Mouse (Mus musculus) embryonic fibroblast, embryonic 13.5 days (primary cell): Measurements from ENCODE around the gene Rhoj. TPM values are rescaled to one million over a fixed set of nuclear protein-coding genes. Genes with fewer than 3 reads are reported as not detected.

Experiments used
- H3K27ac ChIP-seq: 2 replicates; pipeline ENCODE4 v1.5.1; 2012; ENCODE audit warnings: low read length, control low read depth, inconsistent platforms; ENCODE audit not compliant: insufficient read depth
- H3K4me1 ChIP-seq: 2 replicates; pipeline ENCODE4 v1.6.1; 2011; ENCODE audit warnings: low read length; ENCODE audit not compliant: control insufficient read depth, insufficient read depth
- H3K4me3 ChIP-seq: 2 replicates; pipeline ENCODE4 v1.5.1; 2011; ENCODE audit warnings: mild to moderate bottlenecking, control low read depth, low read length; ENCODE audit not compliant: insufficient read depth
- CTCF ChIP-seq: IDR thresholded peaks from 2 replicates; pipeline ENCODE4 v1.5.1; 2011; ENCODE audit warnings: mild to moderate bottlenecking, control low read depth, low read length, moderate library complexity, borderline replicate concordance; ENCODE audit not compliant: insufficient read depth
- POLR2A ChIP-seq: IDR thresholded peaks from 2 replicates; pipeline ENCODE4 v1.6.1; 2011; ENCODE audit warnings: low read depth, mild to moderate bottlenecking, control low read depth, low read length, moderate library complexity
- polyA plus RNA-seq: library from polyadenylated mRNA; stranded (reverse); fragments of >200 nt; gene quantifications from 2 replicates; pipeline ENCODE4 v1.2.4, GENCODE M21; 2011; ENCODE audit warnings: low read depth; ENCODE audit not compliant: missing spikeins, insufficient read length

The Rhoj gene
- polyA plus RNA-seq, 1 experiment: 81.9 TPM

GRCm38 (mm10) chr12:75387156-75387555, 79.0 kb downstream of the Rhoj start:
- H3K4me1 ChIP-seq: no peaks in the 10 kb centered on the region
- H3K27ac ChIP-seq: no peak overlapping the region

GRCm38 (mm10) chr12:75387846-75388245, 79.7 kb downstream of the Rhoj start:
- Histone ChIP-seq H3K4me3 (no peak overlapping the region), H3K4me1 (no peaks in the 10 kb centered on the region), H3K27ac (no peak overlapping the region)
- TF ChIP-seq POLR2A: no peak
- no peak for TF ChIP-seq CTCF

More at GRCm38 (mm10) chr12:75387156-75387555, 79.0 kb downstream of the Rhoj start:
- H3K4me3 ChIP-seq: no peak overlapping the region
- no peak for TF ChIP-seq POLR2A
- TF ChIP-seq CTCF: no peak

DNA sequence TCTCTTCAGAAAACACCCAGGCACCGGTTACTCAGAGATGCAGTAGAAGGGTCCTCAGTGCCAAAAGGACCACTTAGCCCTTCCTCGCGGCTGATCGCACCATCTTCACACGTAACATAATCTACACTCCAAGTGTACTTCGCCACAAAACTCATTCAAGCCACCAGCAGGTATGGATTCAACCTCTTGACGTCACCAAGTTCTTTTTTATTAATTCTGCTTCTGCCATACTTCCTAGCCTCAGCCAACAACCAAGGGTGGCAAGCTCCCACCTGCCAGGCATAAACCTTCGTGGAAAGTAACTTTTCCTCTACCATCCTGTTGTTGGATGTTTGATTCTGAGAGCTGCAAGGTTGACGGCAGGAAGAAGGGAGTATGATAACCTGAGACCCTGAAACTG, 80.4 kb downstream of the Rhoj start:
- TF ChIP-seq POLR2A: no peak
- TF ChIP-seq CTCF: no peak
- Histone ChIP-seq H3K27ac (no peak overlapping the region), H3K4me3 (no peak overlapping the region), H3K4me1 (no peaks in the 10 kb centered on the region)

GRCm38 (mm10) chr12:75389308-75390135, 81.4 kb downstream of the Rhoj start:
- Histone ChIP-seq H3K4me1 (no peaks in the 10 kb centered on the region), H3K27ac (no peak overlapping the region)
- no peak for TF ChIP-seq POLR2A
- TF ChIP-seq CTCF: no peak

DNA sequence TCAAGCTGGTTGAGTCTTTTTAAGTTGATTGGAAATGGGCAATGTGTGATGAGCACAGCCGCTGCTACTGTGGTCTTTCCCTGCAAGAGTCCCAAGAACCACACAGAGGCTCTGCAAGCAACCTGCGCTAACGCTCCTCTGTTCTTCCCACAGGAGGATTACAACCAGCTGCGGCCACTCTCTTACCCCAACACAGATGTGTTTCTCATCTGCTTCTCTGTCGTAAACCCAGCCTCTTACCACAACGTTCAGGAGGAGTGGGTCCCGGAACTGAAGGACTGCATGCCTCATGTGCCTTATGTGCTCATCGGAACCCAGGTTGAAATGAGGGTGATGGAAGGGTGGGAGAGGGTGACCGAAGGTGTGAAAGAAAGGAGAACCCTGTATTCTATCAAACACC, 83.4 kb downstream of the Rhoj start:
- H3K4me3 ChIP-seq: no peak overlapping the region
- H3K27ac ChIP-seq: no peak overlapping the region
- TF ChIP-seq CTCF (no peak), POLR2A (no peak)
- H3K4me1 ChIP-seq: no peaks in the 10 kb centered on the region

More at GRCm38 (mm10) chr12:75389308-75390135, 81.4 kb downstream of the Rhoj start:
- no peak overlapping the region for H3K4me3 ChIP-seq

- H3K4me1 ChIP-seq: no peaks in the 10 kb centered on the region
- H3K27ac ChIP-seq: no peak overlapping the region
- H3K4me3 ChIP-seq: no peak overlapping the region
- TF ChIP-seq CTCF: no peak
- no peak for TF ChIP-seq POLR2A
These were observed 86.1 kb downstream of the Rhoj start for GRCm38 (mm10) chr12:75394011-75394773.

- Histone ChIP-seq H3K27ac (no peak overlapping the region), H3K4me3 (no peak overlapping the region), H3K4me1 (no peaks in the 10 kb centered on the region)
- no peak for TF ChIP-seq CTCF
These were observed 88.5 kb downstream of the Rhoj start for GRCm38 (mm10) chr12:75396616-75397015.

DNA sequence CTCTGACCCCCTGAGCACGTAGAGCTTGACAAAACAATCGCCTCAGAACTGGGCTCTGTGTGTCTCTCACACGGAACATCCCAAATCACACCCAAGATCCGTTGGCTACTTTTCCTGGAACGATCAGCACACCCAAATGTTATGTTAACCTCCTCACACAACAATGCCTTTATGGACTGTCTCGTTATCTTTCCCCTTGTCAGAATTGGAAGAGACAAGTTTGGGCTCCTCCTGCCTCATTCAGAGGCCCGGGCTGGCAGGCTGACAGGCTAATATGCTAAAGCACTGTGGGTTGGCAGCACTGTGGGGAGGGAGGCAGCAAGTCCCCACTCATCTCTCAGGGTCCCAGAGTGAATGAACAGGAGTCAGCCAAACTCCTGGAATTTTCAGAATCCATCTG, 89.0 kb downstream of the Rhoj start:
- no peak overlapping the region for H3K27ac ChIP-seq
- H3K4me3 ChIP-seq: no peak overlapping the region
- TF ChIP-seq CTCF (no peak), POLR2A (no peak)
- H3K4me1 ChIP-seq: no peaks in the 10 kb centered on the region

GRCm38 (mm10) chr12:75412964-75413363, 104.8 kb downstream of the Rhoj start:
- H3K4me1 ChIP-seq: no peaks in the 10 kb centered on the region
- H3K27ac ChIP-seq: no peak overlapping the region
- no peak for TF ChIP-seq POLR2A
- no peak for TF ChIP-seq CTCF
- no peak overlapping the region for H3K4me3 ChIP-seq

- H3K4me3 ChIP-seq: no peak overlapping the region
- TF ChIP-seq CTCF (no peak), POLR2A (no peak)
- no peak overlapping the region for H3K27ac ChIP-seq
- H3K4me1 ChIP-seq: no peaks in the 10 kb centered on the region
These were observed 106.9 kb downstream of the Rhoj start for GRCm38 (mm10) chr12:75414991-75415390.
